Mouse (Mus musculus) cerebellum, postnatal 4 days (tissue): ENCODE results near the gene Cenpu.

Source experiments
- DNase-seq, 2 experiments: peaks; one replicate each; pipeline ENCODE4 v3.0.0; 2022; ENCODE audit warnings: low spot score in 2 of 2, mixed read lengths in 1 of 2

Gene Cenpu

DNA sequence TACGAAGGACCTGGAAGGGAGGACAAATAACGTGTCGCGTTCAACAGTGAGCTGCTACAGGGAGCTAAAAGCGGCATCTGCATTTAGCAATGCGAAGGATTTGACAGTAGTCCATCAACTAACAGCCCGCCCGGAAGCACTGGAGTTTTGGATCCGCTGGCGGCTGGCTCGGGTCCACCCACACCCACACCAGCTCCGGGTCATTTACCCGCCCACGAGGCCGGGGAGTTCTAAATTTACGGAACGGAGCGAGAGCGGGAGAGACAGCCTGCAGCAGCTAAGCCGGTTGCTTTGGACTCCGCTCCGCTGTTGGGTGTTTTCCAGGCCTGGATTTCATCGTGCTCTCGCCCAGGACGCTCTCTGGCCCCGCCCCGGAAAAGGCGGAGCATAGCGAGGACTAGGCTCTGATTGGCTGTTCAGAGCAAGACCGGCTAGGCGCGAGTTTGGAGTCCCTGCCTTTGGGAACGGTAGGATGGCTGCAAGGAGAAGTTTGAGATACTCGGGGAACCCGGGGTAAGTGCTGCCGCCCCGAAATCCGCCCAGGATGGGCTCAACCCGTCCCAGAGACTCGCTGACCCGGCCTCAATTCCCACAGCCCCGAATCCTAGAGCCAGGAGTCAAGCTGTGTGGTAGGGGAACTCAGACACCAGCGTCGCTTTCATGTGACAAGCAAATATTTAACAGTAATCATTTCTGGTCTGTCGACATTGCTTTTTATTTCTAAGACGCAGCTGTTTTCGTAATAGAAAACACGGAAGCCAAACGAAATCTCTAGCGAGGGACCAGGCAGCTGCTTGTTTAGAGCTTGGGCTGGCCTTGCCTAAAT is at the start of gene Cenpu:
Gene Cenpu (plus strand): TSS at position 414 of the 826 bp plus-strand sequence.
- DNase-seq: peak; percentile 96 to 99

DNA sequence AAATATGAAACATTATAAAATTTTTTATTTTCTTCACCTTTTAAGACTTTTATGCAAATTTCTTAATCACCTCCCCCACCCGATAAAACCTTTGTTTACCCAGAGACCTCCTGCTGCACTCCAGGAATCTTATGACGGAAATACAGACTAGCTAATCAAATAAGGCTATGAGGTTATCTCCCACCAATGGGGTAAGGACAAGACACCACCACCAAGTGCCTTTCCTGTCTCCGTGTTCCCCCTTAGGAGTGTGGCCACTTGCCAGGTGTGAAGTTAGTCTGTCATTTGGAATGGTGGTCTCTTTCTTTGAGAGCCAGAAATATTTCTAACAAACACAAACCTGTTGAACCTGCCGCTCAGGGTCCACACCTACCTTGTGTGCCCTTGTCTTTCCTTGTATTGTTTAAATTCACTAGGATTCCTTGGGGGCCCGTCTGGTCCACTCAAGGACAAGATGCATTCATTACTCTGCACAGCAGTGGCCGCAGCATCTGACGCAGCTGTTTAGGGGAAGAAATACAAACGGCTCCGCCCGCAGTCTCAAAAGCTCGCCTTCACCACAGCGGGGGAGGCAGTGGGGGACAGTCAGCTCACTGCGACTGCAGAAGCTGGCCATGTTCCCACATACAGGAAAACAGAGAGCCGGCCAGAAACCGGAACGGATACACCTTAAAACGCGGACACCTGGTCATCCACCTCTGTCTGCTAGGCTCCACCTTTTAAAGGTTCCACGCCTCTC is 49.3 kb upstream of the Cenpu start:
- DNase-seq: no peak

GRCm38 (mm10) chr8:46503072-46503695 is 48.6 kb upstream of the Cenpu start:
- DNase-seq: no peak

DNA sequence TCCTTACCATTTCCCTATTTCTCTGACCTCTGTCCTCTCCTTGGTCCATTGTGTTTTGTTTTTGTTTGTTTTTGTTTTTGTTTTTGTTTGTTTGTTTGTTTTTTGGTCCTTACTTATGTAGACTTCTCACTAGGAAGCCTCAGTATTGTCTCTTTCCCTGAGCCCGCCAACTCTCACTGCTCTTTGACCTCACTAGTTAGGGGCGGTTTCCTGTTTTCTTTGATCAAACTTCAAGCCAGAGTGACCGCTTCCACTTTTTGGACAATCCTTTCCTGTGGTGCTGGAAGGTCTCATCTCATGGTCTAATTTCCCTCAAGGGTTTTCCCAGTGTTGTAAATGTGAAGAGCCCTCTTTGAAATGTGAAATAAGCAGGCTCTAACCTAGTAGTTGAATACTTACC is 47.6 kb upstream of the Cenpu start:
- no peak for DNase-seq

- no peak for DNase-seq
Observed at GRCm38 (mm10) chr8:46508488-46509395, 43.1 kb upstream of the Cenpu start.

DNA sequence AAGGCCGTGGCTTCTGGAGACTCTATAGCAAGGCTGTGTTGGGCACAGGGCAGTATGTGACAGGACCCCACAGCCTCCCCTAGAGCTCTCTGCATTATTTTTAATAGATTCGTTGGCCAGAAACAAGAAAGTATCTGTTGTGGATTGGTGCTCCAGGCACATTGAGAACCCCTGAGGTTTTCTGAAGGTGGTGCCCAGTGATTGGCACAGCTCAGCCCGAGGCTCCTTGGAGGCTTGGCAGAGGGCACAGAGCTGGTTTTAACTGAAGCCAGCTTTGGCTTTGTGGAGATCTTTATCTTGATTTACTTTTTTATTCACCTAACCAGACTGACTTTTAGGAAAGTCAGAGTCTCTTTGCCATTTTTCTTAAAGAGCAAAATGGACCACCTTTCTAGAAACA is 42.4 kb upstream of the Cenpu start:
- DNase-seq: no peak

GRCm38 (mm10) chr8:46511336-46511735 is 40.5 kb upstream of the Cenpu start:
- DNase-seq: no peak

DNA sequence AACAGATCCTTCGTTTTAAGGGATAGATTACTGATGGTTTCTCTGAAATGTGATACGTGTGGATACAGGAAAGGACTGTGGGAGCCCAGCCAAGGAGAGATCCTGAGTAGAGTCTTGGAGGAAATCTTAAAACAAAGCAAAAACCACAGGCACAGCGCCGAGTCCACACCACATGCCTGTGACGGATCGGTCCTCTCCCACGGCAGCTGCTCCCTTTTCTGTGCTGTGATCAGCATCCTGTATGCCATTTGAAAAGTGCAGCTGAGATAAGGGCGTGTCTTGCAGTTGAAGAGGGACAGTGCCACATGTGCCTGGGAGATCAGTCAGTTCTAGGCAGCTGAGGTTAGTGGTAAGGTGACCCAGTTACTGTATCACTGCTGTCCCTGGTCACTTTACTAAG is 39.3 kb upstream of the Cenpu start:
- DNase-seq: no peak

- no peak for DNase-seq
Observed at GRCm38 (mm10) chr8:46514027-46514426, 37.8 kb upstream of the Cenpu start.

GRCm38 (mm10) chr8:46520667-46521066 is 31.2 kb upstream of the Cenpu start:
- DNase-seq: no peak

DNA sequence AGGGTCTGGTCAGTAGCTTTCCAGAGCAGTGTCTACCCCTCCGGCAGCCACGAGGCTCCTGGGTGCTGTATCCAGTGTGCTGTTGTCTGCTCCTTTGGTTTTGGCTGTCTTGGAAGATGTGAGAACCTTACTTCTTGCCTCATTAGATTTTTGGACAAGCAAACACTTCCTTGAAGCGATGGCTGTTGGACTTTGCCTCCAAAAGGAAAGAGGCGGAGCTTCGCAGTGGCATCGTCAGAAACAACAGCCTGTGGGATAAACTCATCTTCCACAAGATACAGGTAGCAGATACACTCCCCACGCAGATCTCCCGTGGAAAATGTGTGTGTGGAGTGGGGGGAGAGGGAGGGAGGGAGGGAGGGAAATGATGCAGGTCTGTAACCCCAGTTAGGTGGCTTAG is 25.7 kb upstream of the Cenpu start:
- DNase-seq: no peak

- DNase-seq: peak in 1 of 2 experiments; percentile 47
Observed at GRCm38 (mm10) chr8:46526821-46527220, 25.0 kb upstream of the Cenpu start.

- DNase-seq: no peak
Observed at GRCm38 (mm10) chr8:46529508-46529907, 22.3 kb upstream of the Cenpu start.

GRCm38 (mm10) chr8:46530541-46530940 is 21.3 kb upstream of the Cenpu start:
- DNase-seq: no peak

DNA sequence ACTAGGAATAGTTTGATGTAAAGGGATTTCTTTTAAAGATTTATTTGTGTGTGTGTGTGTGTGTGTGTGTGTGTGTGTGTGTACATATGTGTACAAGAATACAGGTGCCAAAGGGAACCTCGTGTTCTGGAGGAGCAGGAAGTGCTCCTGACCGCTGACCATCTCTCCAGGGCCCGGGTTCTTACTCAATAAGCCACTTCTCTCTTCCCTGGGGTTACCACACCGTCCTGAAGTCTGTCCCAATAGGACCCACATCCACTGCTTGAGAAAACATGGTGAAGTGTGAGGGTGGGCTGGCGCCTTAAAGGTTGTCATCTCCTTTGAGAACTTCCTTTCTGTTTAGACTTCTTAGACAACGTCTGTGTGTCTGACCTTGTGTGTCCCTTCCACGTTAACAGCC is 17.9 kb upstream of the Cenpu start:
- DNase-seq: no peak

- DNase-seq: peak in 1 of 2 experiments; percentile 53
Observed at GRCm38 (mm10) chr8:46539701-46540100, 12.1 kb upstream of the Cenpu start.

DNA sequence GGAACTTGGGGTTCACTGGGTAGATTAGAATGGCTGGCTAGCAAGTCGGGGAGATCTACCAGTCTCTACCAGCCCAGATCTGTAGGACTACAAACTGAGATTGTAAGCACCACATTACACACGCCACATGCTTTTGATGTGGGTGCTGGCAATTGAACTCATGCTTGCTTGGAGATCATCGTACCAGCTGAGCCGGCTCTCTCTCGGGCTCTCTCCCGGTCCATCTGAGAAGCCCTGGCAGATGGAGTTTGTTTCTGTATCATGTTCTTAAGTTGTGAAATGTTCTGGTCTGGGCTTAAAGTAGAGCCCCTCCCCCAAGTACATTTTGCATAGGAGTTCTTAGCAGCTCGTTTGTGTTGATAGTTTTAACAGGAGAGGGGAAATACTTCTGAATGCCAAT is 8.6 kb upstream of the Cenpu start:
- DNase-seq: no peak

DNA sequence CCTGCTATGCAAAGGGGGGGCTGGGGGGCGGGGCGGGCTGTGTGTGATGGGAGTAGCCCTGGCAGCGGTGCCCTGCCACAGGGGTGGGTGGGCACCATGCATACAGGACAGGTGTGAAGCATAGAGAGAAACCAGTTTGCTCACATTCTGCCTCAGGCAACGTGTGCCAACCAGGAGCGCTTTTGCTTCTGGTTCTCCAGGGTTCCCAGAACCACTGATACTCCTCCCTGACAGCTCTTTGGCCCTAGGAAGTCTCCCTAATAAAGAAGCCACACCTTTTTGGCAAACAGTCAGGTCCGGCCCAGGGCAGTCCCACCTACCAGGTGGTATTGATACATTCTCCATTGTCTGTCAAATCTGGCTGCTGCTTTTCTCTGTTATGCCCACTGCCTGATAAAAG is 8.2 kb upstream of the Cenpu start:
- DNase-seq: no peak

DNA sequence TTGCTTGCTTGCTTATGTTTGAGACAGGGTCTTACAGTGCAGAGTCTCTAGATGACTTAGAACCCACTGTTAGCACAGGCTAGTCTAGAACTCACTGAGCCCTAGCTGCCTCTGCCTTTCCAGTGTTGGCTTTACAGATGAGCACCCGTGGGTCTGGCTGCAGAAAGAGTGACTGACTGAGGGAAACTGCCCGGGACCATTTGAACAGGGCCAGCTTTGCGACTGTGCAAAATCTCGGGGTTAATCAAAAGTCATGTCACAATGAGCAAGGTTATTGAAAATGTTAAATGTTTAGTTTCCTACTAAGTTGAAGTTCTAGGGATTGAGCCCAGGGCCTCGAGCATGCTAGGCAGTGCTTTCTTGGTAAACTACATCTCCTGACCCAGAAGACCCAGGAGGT is 6.0 kb upstream of the Cenpu start:
- DNase-seq: no peak

GRCm38 (mm10) chr8:46546431-46547176 is 5.2 kb upstream of the Cenpu start:
- no peak for DNase-seq

- peak in 1 of 2 experiments; percentile 35 for DNase-seq
Observed at GRCm38 (mm10) chr8:46547245-46547644, 4.6 kb upstream of the Cenpu start.
